Mouse (Mus musculus) lung, postnatal 25 days (tissue): ENCODE data around the gene Apoc1.

Source experiments
- DNase-seq: peaks from one replicate; pipeline ENCODE4 v3.0.0; 2022; ENCODE audit warnings: low spot score

Apoc1 gene

GRCm38 (mm10) chr7:19691873-19692865 lies at the start of gene Apoc1:
Apoc1 (minus strand) TSS chr7:19692660.
- peak; percentile 81 for DNase-seq

GRCm38 (mm10) chr7:19741329-19742031 lies 49.0 kb upstream of the Apoc1 start:
- DNase-seq, result no peak

GRCm38 (mm10) chr7:19740269-19740668 lies 47.8 kb upstream of the Apoc1 start:
- DNase-seq, result no peak

- no peak for DNase-seq
Observed at GRCm38 (mm10) chr7:19738771-19739170, 46.3 kb upstream of the Apoc1 start.

GRCm38 (mm10) chr7:19736389-19737057 lies 44.1 kb upstream of the Apoc1 start:
- DNase-seq, result no peak

GRCm38 (mm10) chr7:19734178-19734666 lies 41.8 kb upstream of the Apoc1 start:
- DNase-seq, result no peak

- no peak for DNase-seq
Observed at GRCm38 (mm10) chr7:19726541-19726940, 34.1 kb upstream of the Apoc1 start.

GRCm38 (mm10) chr7:19724167-19724566 lies 31.7 kb upstream of the Apoc1 start:
- peak; percentile 83 for DNase-seq

GRCm38 (mm10) chr7:19722754-19723195 lies 30.3 kb upstream of the Apoc1 start:
- DNase-seq, result peak; percentile 70

- no peak for DNase-seq
Observed at GRCm38 (mm10) chr7:19719200-19719599, 26.7 kb upstream of the Apoc1 start.

- DNase-seq, result no peak
Observed at GRCm38 (mm10) chr7:19718297-19718952, 26.0 kb upstream of the Apoc1 start.

GRCm38 (mm10) chr7:19717346-19717745 lies 24.9 kb upstream of the Apoc1 start:
- no peak for DNase-seq

- no peak for DNase-seq
Observed at GRCm38 (mm10) chr7:19716822-19717221, 24.4 kb upstream of the Apoc1 start.

GRCm38 (mm10) chr7:19716055-19716682 lies 23.7 kb upstream of the Apoc1 start:
- DNase-seq, result no peak

- peak; percentile 100 for DNase-seq
Observed at GRCm38 (mm10) chr7:19715239-19716054, 23.0 kb upstream of the Apoc1 start, which contains the start of gene Tomm40. Tomm40 (minus strand) TSS chr7:19715438.

- no peak for DNase-seq
Observed at GRCm38 (mm10) chr7:19714836-19715235, 22.4 kb upstream of the Apoc1 start.

GRCm38 (mm10) chr7:19713598-19713997 lies 21.1 kb upstream of the Apoc1 start:
- DNase-seq, result no peak

GRCm38 (mm10) chr7:19713196-19713595 lies 20.7 kb upstream of the Apoc1 start:
- no peak for DNase-seq

GRCm38 (mm10) chr7:19712414-19712813 lies 20.0 kb upstream of the Apoc1 start:
- DNase-seq, result no peak

GRCm38 (mm10) chr7:19710650-19711049 lies 18.2 kb upstream of the Apoc1 start:
- DNase-seq, result no peak
